Mouse (Mus musculus) embryonic fibroblast, embryonic 13.5 days (primary cell): ENCODE data around the gene Ino80d.

ENCODE experiments used
- CTCF ChIP-seq: IDR thresholded peaks from 2 replicates; pipeline ENCODE4 v1.5.1; 2011; ENCODE audit warnings: mild to moderate bottlenecking, control low read depth, low read length, moderate library complexity, borderline replicate concordance; ENCODE audit not compliant: insufficient read depth
- POLR2A ChIP-seq: IDR thresholded peaks from 2 replicates; pipeline ENCODE4 v1.6.1; 2011; ENCODE audit warnings: low read depth, mild to moderate bottlenecking, control low read depth, low read length, moderate library complexity

DNA sequence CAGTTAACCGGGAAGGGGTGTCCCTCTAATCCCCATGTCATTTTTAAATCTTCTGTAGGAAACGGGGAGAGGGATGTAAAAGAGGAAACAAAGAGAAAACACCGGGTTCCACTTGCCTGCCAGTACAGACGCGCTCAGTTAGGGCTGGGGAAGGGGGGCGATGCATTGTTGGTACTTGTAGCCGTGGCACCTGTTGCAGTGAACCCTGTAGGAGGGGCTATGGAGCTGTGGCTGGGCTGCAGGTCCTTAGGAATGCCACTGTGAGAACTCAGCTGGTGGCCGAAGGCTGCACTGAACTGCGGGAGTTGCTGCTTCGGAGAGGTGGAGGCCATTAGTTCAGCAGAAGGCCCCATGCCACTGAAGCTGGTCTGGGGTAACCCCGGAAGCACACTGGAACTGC lies 56.6 kb downstream of the Ino80d start:
- TF ChIP-seq POLR2A (no peak), CTCF (no peak)
